Mouse (Mus musculus) MEL (cell line): ENCODE measurements around the gene Slc2a9. TPM values are rescaled to one million over a fixed set of nuclear protein-coding genes. Genes with fewer than 3 reads are reported as not detected.
A peak's percentile ranks its signal among the peaks of the same experiment; 100 is the strongest.

Experiments used
- DNase-seq: peaks from one replicate; pipeline ENCODE4 v3.0.0; 2011; ENCODE audit warnings: low read depth, low spot score
- H3K27ac ChIP-seq: 2 replicates; pipeline ENCODE4 v1.5.1; 2012; ENCODE audit warnings: low read depth, mild to moderate bottlenecking, control low read depth, low read length, moderate library complexity; ENCODE audit not compliant: control insufficient read depth
- H3K27me3 ChIP-seq, 2 experiments: fragments of 150-350 bp in 1 of 2; sonication (generic) in 1 of 2; 2 replicates each; pipeline ENCODE4 v1.6.1; 2012; ENCODE audit warnings: low read length in 2 of 2, mild to moderate bottlenecking in 2 of 2, improper control_type of control experiment in 1 of 2, moderate library complexity in 1 of 2; ENCODE audit not compliant: insufficient read depth in 2 of 2, control insufficient read depth in 1 of 2
- H3K36me3 ChIP-seq, 2 experiments: 2 replicates each; pipeline ENCODE4 v1.6.1; 2012 to 2014; ENCODE audit warnings: low read length in 2 of 2, improper control_type of control experiment in 1 of 2, inconsistent platforms in 1 of 2, mild to moderate bottlenecking in 1 of 2; ENCODE audit not compliant: insufficient read depth in 2 of 2, control insufficient read depth in 1 of 2
- H3K4me1 ChIP-seq, 2 experiments: fragments of 150-350 bp in 1 of 2; sonication (generic) in 1 of 2; 2 replicates each; pipeline ENCODE4 v1.6.1; 2012; ENCODE audit warnings: low read length in 2 of 2, improper control_type of control experiment in 1 of 2, mild to moderate bottlenecking in 1 of 2; ENCODE audit not compliant: insufficient read depth in 2 of 2, control insufficient read depth in 1 of 2
- H3K4me3 ChIP-seq, 2 experiments: fragments of 150-350 bp in 1 of 2; sonication (generic) in 1 of 2; 2 replicates each; pipeline ENCODE4 v1.5.1; 2012; ENCODE audit warnings: low read depth in 2 of 2, low read length in 2 of 2, mild to moderate bottlenecking in 2 of 2, moderate library complexity in 2 of 2, control low read depth in 1 of 2, improper control_type of control experiment in 1 of 2; ENCODE audit not compliant: control insufficient read depth in 1 of 2, insufficient read depth in 1 of 2
- H3K79me2 ChIP-seq: 2 replicates; pipeline ENCODE4 v1.6.1; 2012; ENCODE audit warnings: mild to moderate bottlenecking, low read length, moderate library complexity; ENCODE audit not compliant: control insufficient read depth, poor library complexity, insufficient read depth
- H3K9ac ChIP-seq: 2 replicates; pipeline ENCODE4 v1.6.1; 2012; ENCODE audit warnings: low read depth, mild to moderate bottlenecking, control low read depth, low read length, moderate library complexity; ENCODE audit not compliant: control insufficient read depth, poor library complexity, severe bottlenecking
- H3K9me3 ChIP-seq: fragments of 150-350 bp; sonication (generic); replicated peaks from 2 replicates; pipeline ENCODE4 v1.6.1; 2012; ENCODE audit warnings: mild to moderate bottlenecking, low read length, improper control_type of control experiment, moderate library complexity; ENCODE audit not compliant: insufficient read depth
- BHLHE40 ChIP-seq: IDR thresholded peaks from 2 replicates; pipeline ENCODE4 v1.6.1; 2012; ENCODE audit warnings: low read depth, mild to moderate bottlenecking, inconsistent platforms, low read length, improper control_type of control experiment, borderline replicate concordance
- CTCF ChIP-seq, 3 experiments: IDR thresholded peaks in 2 of 3; conservative IDR thresholded peaks in 1 of 3; 2 replicates each; pipeline ENCODE4 v1.5.1; 2011 to 2012; ENCODE audit warnings: low read length in 3 of 3, low read depth in 2 of 3, mild to moderate bottlenecking in 2 of 3, improper control_type of control experiment in 1 of 3, inconsistent platforms in 1 of 3, mixed read lengths in 1 of 3, moderate library complexity in 1 of 3; ENCODE audit not compliant: control insufficient read depth in 1 of 3, insufficient read depth in 1 of 3, poor library complexity in 1 of 3, severe bottlenecking in 1 of 3
- ETS1 ChIP-seq: IDR thresholded peaks from 2 replicates; pipeline ENCODE4 v1.6.1; 2012; ENCODE audit warnings: low read depth, mild to moderate bottlenecking, inconsistent platforms, low read length, improper control_type of control experiment, moderate library complexity
- HCFC1 ChIP-seq: IDR thresholded peaks from 2 replicates; pipeline ENCODE4 v1.6.1; 2012; ENCODE audit warnings: low read depth, mild to moderate bottlenecking, inconsistent platforms, low read length, improper control_type of control experiment, moderate library complexity
- MAX ChIP-seq: IDR thresholded peaks from 2 replicates; pipeline ENCODE4 v1.6.1; 2011; ENCODE audit warnings: low read length, improper control_type of control experiment
- MYC ChIP-seq: IDR thresholded peaks from 2 replicates; pipeline ENCODE4 v1.6.1; 2011; ENCODE audit warnings: low read depth, mild to moderate bottlenecking, low read length, improper control_type of control experiment, moderate library complexity
- RAD21 ChIP-seq: IDR thresholded peaks from 2 replicates; pipeline ENCODE4 v1.6.1; 2011; ENCODE audit warnings: mild to moderate bottlenecking, low read depth, low read length, improper control_type of control experiment
- SMC3 ChIP-seq: IDR thresholded peaks from 2 replicates; pipeline ENCODE4 v1.6.1; 2011; ENCODE audit warnings: low read depth, low read length, improper control_type of control experiment
- TBP ChIP-seq: IDR thresholded peaks from 2 replicates; pipeline ENCODE4 v1.8.0; 2011; ENCODE audit warnings: low read depth, low read length, improper control_type of control experiment
- USF1 ChIP-seq: IDR thresholded peaks from 2 replicates; pipeline ENCODE4 v1.6.1; 2014; ENCODE audit warnings: low read depth, mild to moderate bottlenecking, inconsistent platforms, low read length, improper control_type of control experiment, moderate library complexity
- USF2 ChIP-seq, 2 experiments: IDR thresholded peaks; 2 replicates each; pipeline ENCODE4 v1.6.1; 2011 to 2012; ENCODE audit warnings: improper control_type of control experiment in 2 of 2, low read length in 2 of 2, borderline replicate concordance in 1 of 2, inconsistent platforms in 1 of 2, low read depth in 1 of 2, mild to moderate bottlenecking in 1 of 2; ENCODE audit not compliant: insufficient read depth in 1 of 2
- ZC3H11A ChIP-seq: IDR thresholded peaks from 2 replicates; pipeline ENCODE4 v1.6.1; 2012; ENCODE audit warnings: low read depth, mild to moderate bottlenecking, inconsistent platforms, low read length, improper control_type of control experiment
- ZKSCAN1 ChIP-seq: IDR thresholded peaks from 2 replicates; pipeline ENCODE4 v1.6.1; 2012; ENCODE audit warnings: low read depth, mild to moderate bottlenecking, inconsistent platforms, low read length, improper control_type of control experiment, moderate library complexity
- ZMIZ1 ChIP-seq: IDR thresholded peaks from 2 replicates; pipeline ENCODE4 v1.6.1; 2012; ENCODE audit warnings: low read depth, mild to moderate bottlenecking, inconsistent platforms, low read length, improper control_type of control experiment, moderate library complexity
- polyA plus RNA-seq, 2 experiments: library from polyadenylated mRNA; stranded (reverse) in 1 of 2; unstranded in 1 of 2; fragments of >175 nt in 1 of 2; fragments of >200 nt in 1 of 2; gene quantifications; 2 replicates each; pipeline versions ENCODE4 v1.2.1 to v1.2.4; 2012; ENCODE audit warnings: low replicate concordance in 2 of 2, low read depth in 1 of 2; ENCODE audit not compliant: insufficient read length in 2 of 2, insufficient read depth in 1 of 2, missing spikeins in 1 of 2
- total RNA-seq: library from RNA; depleted of rRNA; stranded (reverse); fragments of 300-350 nt; gene quantifications from 2 replicates; pipeline ENCODE4 v1.2.3, GENCODE M21; 2012

The Slc2a9 gene
- total and polyA plus RNA-seq, 3 experiments, result 1.1 to 4.2 TPM; not detected in 1

GRCm38 (mm10) chr5:38309795-38310194, 193.1 kb downstream of the Slc2a9 start:
- no peak overlapping the region for H3K9ac ChIP-seq
- TF ChIP-seq SMC3, result no peak
- no peak overlapping the region for H3K4me3 ChIP-seq
- no peak overlapping the region for H3K27ac ChIP-seq
- H3K9me3 ChIP-seq, result no peaks in the 10 kb centered on the region
- DNase-seq, result no peak
- H3K79me2 ChIP-seq, result no peaks in the 10 kb centered on the region
- H3K27me3 ChIP-seq, result no peaks in the 10 kb centered on the region; a peak in 1 of 4 replicates
- H3K4me1 ChIP-seq, result no peaks in the 10 kb centered on the region; a peak in 1 of 4 replicates
- no peaks in the 10 kb centered on the region for H3K36me3 ChIP-seq

DNA sequence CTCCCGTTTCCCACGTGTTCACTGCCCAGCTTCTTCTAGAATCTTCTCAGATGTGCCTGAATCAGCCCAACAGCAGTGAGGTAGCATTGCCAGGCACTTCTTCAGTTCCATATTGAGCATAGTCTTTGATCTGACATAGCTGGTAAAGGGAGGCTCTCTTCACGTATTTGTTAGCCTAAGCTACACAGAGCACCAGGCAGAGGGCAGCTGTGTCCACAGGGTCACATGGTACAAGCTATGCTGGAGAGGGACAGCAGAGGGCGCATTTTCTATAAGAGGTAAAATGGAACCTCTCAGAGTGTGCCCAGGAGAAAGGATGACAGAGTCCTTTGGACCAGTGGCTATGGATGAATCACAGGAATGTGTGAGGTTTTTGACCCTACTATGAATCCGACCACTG, 194.1 kb downstream of the Slc2a9 start:
- H3K36me3 ChIP-seq, result no peaks in the 10 kb centered on the region
- peak; percentile 79 for DNase-seq
- no peak for TF ChIP-seq ZMIZ1
- no peak for TF ChIP-seq ZKSCAN1
- TF ChIP-seq USF1, result peak; percentile 95
- no peak for TF ChIP-seq TBP
- TF ChIP-seq CTCF (IDR thresholded peaks at IDR 0.05 in 2 of 3, conservative IDR thresholded peaks at IDR 0.05 in 1 of 3; ENCODE audit: control insufficient read depth in 1 of 3, insufficient read depth in 1 of 3, low read depth in 2 of 3, low read length in 3 of 3, poor library complexity in 1 of 3, severe bottlenecking in 1 of 3), result peak; percentile 68 to 94 (median 82)
- peak; percentile 59 for TF ChIP-seq ZC3H11A
- no peak for TF ChIP-seq BHLHE40
- TF ChIP-seq USF2 (IDR thresholded peaks at IDR 0.05; ENCODE audit: borderline replicate concordance in 1 of 2, insufficient read depth in 1 of 2, low read depth in 1 of 2, low read length in 2 of 2), result peak in 1 of 2 experiments; percentile 68; a peak in 2 of 4 replicates
- no peak for TF ChIP-seq ETS1
- peak; percentile 40; the same call in 1 of the 2 replicates for TF ChIP-seq MYC
- TF ChIP-seq RAD21, result peak; percentile 64
- TF ChIP-seq MAX, result peak; percentile 54
- no peak for TF ChIP-seq HCFC1
- peak; percentile 93 for TF ChIP-seq SMC3

More for the DNA sequence above, 194.1 kb downstream of the Slc2a9 start:
- no peaks in the 10 kb centered on the region for H3K9me3 ChIP-seq
- H3K27ac ChIP-seq, result no peak overlapping the region
- H3K9ac ChIP-seq, result no peak overlapping the region
- H3K4me1 ChIP-seq, result no peaks in the 10 kb centered on the region; a peak in 1 of 4 replicates
- H3K27me3 ChIP-seq, result peaks cover 0 to 3% of the 10 kb centered on the region in 2 experiments; a peak in 1 of 4 replicates
- no peaks in the 10 kb centered on the region for H3K79me2 ChIP-seq
- no peak overlapping the region; a peak in 1 of 4 replicates for H3K4me3 ChIP-seq
